Mouse (Mus musculus) liver, embryonic 15.5 days (tissue): ENCODE measurements around the gene Ccdc106. TPM values are rescaled to one million over a fixed set of nuclear protein-coding genes. Genes with fewer than 3 reads are reported as not detected.

Experiments
- ATAC-seq: fragments of 200-750 bp; cut with Nextera tagmentation; 2 replicates; pipeline ENCODE4 v1.8.0; 2017; ENCODE audit warnings: moderate number of reproducible peaks, mild to moderate bottlenecking, moderate library complexity; ENCODE audit not compliant: insufficient read depth
- H3K27ac ChIP-seq: fragments of 300-500 bp; sonication (generic); replicated peaks from 2 replicates; pipeline ENCODE4 v1.5.1; 2015; ENCODE audit warnings: mild to moderate bottlenecking, inconsistent platforms
- H3K27me3 ChIP-seq: fragments of 300-500 bp; sonication (generic); 2 replicates; pipeline ENCODE4 v1.6.1; 2015; ENCODE audit warnings: mild to moderate bottlenecking, inconsistent platforms
- H3K36me3 ChIP-seq: fragments of 300-500 bp; sonication (generic); replicated peaks from 2 replicates; pipeline ENCODE4 v1.6.1; 2015; ENCODE audit warnings: moderate library complexity, mild to moderate bottlenecking, inconsistent platforms
- H3K4me1 ChIP-seq: fragments of 300-500 bp; sonication (generic); replicated peaks from 2 replicates; pipeline ENCODE4 v1.6.1; 2015; ENCODE audit warnings: inconsistent platforms
- H3K4me2 ChIP-seq: fragments of 300-500 bp; sonication (generic); 2 replicates; pipeline ENCODE4 v1.6.1; 2015; ENCODE audit warnings: moderate library complexity, mild to moderate bottlenecking, inconsistent platforms
- H3K4me3 ChIP-seq: fragments of 300-500 bp; sonication (generic); replicated peaks from 2 replicates; pipeline ENCODE4 v1.5.1; 2015; ENCODE audit warnings: mild to moderate bottlenecking, inconsistent platforms
- H3K9ac ChIP-seq: fragments of 300-500 bp; sonication (generic); 2 replicates; pipeline ENCODE4 v1.6.1; 2015; ENCODE audit warnings: moderate library complexity, mild to moderate bottlenecking, inconsistent platforms
- H3K9me3 ChIP-seq: fragments of 300-500 bp; sonication (generic); replicated peaks from 2 replicates; pipeline ENCODE4 v1.6.1; 2016; ENCODE audit warnings: inconsistent platforms
- WGBS: fragments of 180-500 bp; shearing (Covaris S2); methylation state at CpG from one replicate; pipeline ENCODE4 v1.1.7; 2015; ENCODE audit warnings: mixed read lengths; ENCODE audit not compliant: insufficient replicate concordance; 5-methylcytosine and 5-hydroxymethylcytosine counted together
- polyA plus RNA-seq: library from polyadenylated mRNA; unstranded; fragments of >200 nt; fragmentation: Nextera tagmentation; extraction: Ambion mirVana; gene quantifications from 2 replicates; pipeline ENCODE4 v1.2.1, GENCODE M21; 2015

Gene Ccdc106
- polyA plus RNA-seq, 1 experiment from 2014 or later, result 0.40 TPM

- H3K36me3 ChIP-seq, result peaks cover 37% of the 10 kb centered on the region
These were observed 15.8 kb downstream of the Ccdc106 start for GRCm38 (mm10) chr7:5036136-5036535.

GRCm38 (mm10) chr7:5037026-5037425 is 16.7 kb downstream of the Ccdc106 start:
- H3K4me3 ChIP-seq, result no peak overlapping the region
- 90% methylated on average over 7 of the region's 7 CpGs for WGBS
- peaks cover 28% of the 10 kb centered on the region for H3K36me3 ChIP-seq
- no peak overlapping the region for H3K27ac ChIP-seq
- peaks cover 23% of the 10 kb centered on the region for H3K4me1 ChIP-seq
- H3K9ac ChIP-seq, result no peak overlapping the region
- H3K9me3 ChIP-seq, result no peaks in the 10 kb centered on the region
- H3K27me3 ChIP-seq, result no peaks in the 10 kb centered on the region
- ATAC-seq, result no peak
- no peak overlapping the region for H3K4me2 ChIP-seq

More at GRCm38 (mm10) chr7:5036136-5036535, 15.8 kb downstream of the Ccdc106 start:
- 80% methylated on average over 9 of the region's 9 CpGs for WGBS
- no peak overlapping the region for H3K4me3 ChIP-seq
- no peaks in the 10 kb centered on the region for H3K27me3 ChIP-seq
- ATAC-seq, result no peak
- H3K9ac ChIP-seq, result no peak overlapping the region
- H3K27ac ChIP-seq, result no peak overlapping the region
- peaks cover 23% of the 10 kb centered on the region for H3K4me1 ChIP-seq
- peaks cover 4% of the 10 kb centered on the region for H3K9me3 ChIP-seq
- H3K4me2 ChIP-seq, result no peak overlapping the region

GRCm38 (mm10) chr7:5037467-5037866 is 17.1 kb downstream of the Ccdc106 start:
- WGBS, result 71% methylated on average over 8 of the region's 8 CpGs
- Histone ChIP-seq H3K4me2 (peak overlapping the region; percentile 81), H3K4me1 (peaks cover 23% of the 10 kb centered on the region), H3K4me3 (peak overlapping the region; percentile 91), H3K9me3 (no peaks in the 10 kb centered on the region), H3K27me3 (no peaks in the 10 kb centered on the region), H3K27ac (peak overlapping the region; percentile 96), H3K9ac (peak overlapping the region; percentile 85; the same call in 1 of the 2 replicates), H3K36me3 (peaks cover 24% of the 10 kb centered on the region)
- no peak for ATAC-seq

GRCm38 (mm10) chr7:5038109-5038732 is 17.9 kb downstream of the Ccdc106 start, which contains the start of gene Zfp784:
Gene Zfp784 (minus strand): TSS chr7:5038446.
- peak within 1 kb of the TSS; percentile 81 for H3K4me2 ChIP-seq
- H3K4me3 ChIP-seq, result peak within 1 kb of the TSS; percentile 91
- peak; percentile 98 for ATAC-seq
- H3K27ac ChIP-seq, result peak within 1 kb of the TSS; percentile 96
- H3K9ac ChIP-seq, result peak within 1 kb of the TSS; percentile 85
- no peaks in the 10 kb centered on the region for H3K9me3 ChIP-seq
- no peaks in the 10 kb centered on the region for H3K27me3 ChIP-seq
- WGBS, result under 1% methylated on average over 48 of the region's 48 CpGs
- peaks cover 16% of the 10 kb centered on the region for H3K36me3 ChIP-seq
- H3K4me1 ChIP-seq, result peaks cover 23% of the 10 kb centered on the region

GRCm38 (mm10) chr7:5038940-5039339 is 18.6 kb downstream of the Ccdc106 start:
- Histone ChIP-seq H3K27ac (peak overlapping the region; percentile 96), H3K27me3 (no peaks in the 10 kb centered on the region), H3K9me3 (no peaks in the 10 kb centered on the region), H3K4me1 (peaks cover 23% of the 10 kb centered on the region), H3K4me3 (peak overlapping the region; percentile 91), H3K9ac (peak overlapping the region; percentile 85), H3K4me2 (peak overlapping the region; percentile 81), H3K36me3 (peaks cover 9% of the 10 kb centered on the region)
- no peak for ATAC-seq
- WGBS, result 21% methylated on average over 5 of the region's 5 CpGs

GRCm38 (mm10) chr7:5044981-5045380 is 24.6 kb downstream of the Ccdc106 start:
- no peak overlapping the region for H3K27ac ChIP-seq
- H3K9ac ChIP-seq, result no peak overlapping the region
- H3K36me3 ChIP-seq, result no peaks in the 10 kb centered on the region
- H3K4me3 ChIP-seq, result no peak overlapping the region
- 24% methylated on average over 2 of the region's 2 CpGs for WGBS
- peaks cover 19% of the 10 kb centered on the region for H3K27me3 ChIP-seq
- no peaks in the 10 kb centered on the region for H3K9me3 ChIP-seq
- H3K4me2 ChIP-seq, result no peak overlapping the region
- ATAC-seq, result no peak
- H3K4me1 ChIP-seq, result no peaks in the 10 kb centered on the region; the same call in 1 of the 2 replicates

- no peak for ATAC-seq
- H3K4me1 ChIP-seq, result peaks cover 5% of the 10 kb centered on the region; the same call in 1 of the 2 replicates
- H3K36me3 ChIP-seq, result no peaks in the 10 kb centered on the region
- H3K4me3 ChIP-seq, result no peak overlapping the region
- no peak overlapping the region for H3K9ac ChIP-seq
- H3K9me3 ChIP-seq, result no peaks in the 10 kb centered on the region
- peaks cover 30% of the 10 kb centered on the region for H3K27me3 ChIP-seq
- WGBS, result 64% methylated on average over 2 of the region's 2 CpGs
- no peak overlapping the region for H3K4me2 ChIP-seq
- no peak overlapping the region for H3K27ac ChIP-seq
These were observed 25.8 kb downstream of the Ccdc106 start for GRCm38 (mm10) chr7:5046112-5046511.

- Histone ChIP-seq H3K4me2 (no peak overlapping the region), H3K27me3 (peaks cover 42% of the 10 kb centered on the region), H3K4me3 (no peak overlapping the region), H3K9me3 (no peaks in the 10 kb centered on the region), H3K36me3 (no peaks in the 10 kb centered on the region), H3K27ac (no peak overlapping the region), H3K4me1 (peaks cover 12% of the 10 kb centered on the region; the same call in 1 of the 2 replicates), H3K9ac (no peak overlapping the region)
- no peak for ATAC-seq
- 6% methylated on average over 2 of the region's 2 CpGs for WGBS
These were observed 27.0 kb downstream of the Ccdc106 start for GRCm38 (mm10) chr7:5047313-5047712.

- Histone ChIP-seq H3K9ac (peak within 1 kb of the TSS; percentile 50), H3K27me3 (peaks cover 84% of the 10 kb centered on the region), H3K36me3 (no peaks in the 10 kb centered on the region), H3K9me3 (no peaks in the 10 kb centered on the region), H3K4me1 (peaks cover 22% of the 10 kb centered on the region), H3K4me2 (peak within 1 kb of the TSS; percentile 72), H3K4me3 (peak within 1 kb of the TSS; percentile 61), H3K27ac (no peak within 1 kb of the TSS)
- ATAC-seq, result peak; percentile 61
- 1% methylated on average over 65 of the region's 65 CpGs for WGBS
These were observed 31.1 kb downstream of the Ccdc106 start, which contains the start of gene Zfp580 for GRCm38 (mm10) chr7:5051193-5052192. Gene Zfp580 (plus strand): TSS chr7:5051538.

- H3K27me3 ChIP-seq, result peaks cover 93% of the 10 kb centered on the region
- 4% methylated on average over 12 of the region's 12 CpGs for WGBS
- H3K4me1 ChIP-seq, result peaks cover 27% of the 10 kb centered on the region
- no peak overlapping the region for H3K27ac ChIP-seq
- H3K4me2 ChIP-seq, result 0 out of 2 replicates have a peak overlapping the region, but pooled peaks have one; percentile 36
- peak overlapping the region; percentile 61; the same call in 1 of the 2 replicates for H3K4me3 ChIP-seq
- ATAC-seq, result no peak
- H3K36me3 ChIP-seq, result no peaks in the 10 kb centered on the region
- H3K9me3 ChIP-seq, result no peaks in the 10 kb centered on the region
- H3K9ac ChIP-seq, result no peak overlapping the region
These were observed 32.1 kb downstream of the Ccdc106 start for GRCm38 (mm10) chr7:5052438-5052837.

GRCm38 (mm10) chr7:5052931-5053343 is 32.6 kb downstream of the Ccdc106 start:
- Histone ChIP-seq H3K27me3 (peaks cover 98% of the 10 kb centered on the region), H3K36me3 (no peaks in the 10 kb centered on the region), H3K9ac (no peak overlapping the region), H3K27ac (no peak overlapping the region), H3K4me3 (peak overlapping the region; percentile 14; the same call in 1 of the 2 replicates), H3K4me2 (peak overlapping the region; percentile 36), H3K4me1 (peaks cover 27% of the 10 kb centered on the region), H3K9me3 (no peaks in the 10 kb centered on the region)
- WGBS, result 5% methylated on average over 45 of the region's 45 CpGs
- no peak for ATAC-seq
